Mouse (Mus musculus) ES-E14 (cell line): ENCODE results near the gene Sipa1. TPM values are rescaled to one million over a fixed set of nuclear protein-coding genes. Genes with fewer than 3 reads are reported as not detected.

Experiments used
- DNase-seq: peaks from one replicate; pipeline ENCODE4 v3.0.0-alpha.2; 2013; ENCODE audit warnings: low read depth, low spot score
- H3K27ac ChIP-seq: 2 replicates; pipeline ENCODE4 v1.5.1; 2012; ENCODE audit warnings: low read depth, mild to moderate bottlenecking, low read length, moderate library complexity, mixed read lengths; ENCODE audit not compliant: poor library complexity, insufficient read depth, severe bottlenecking
- H3K36me3 ChIP-seq: 2 replicates; pipeline ENCODE4 v1.6.1; 2012; ENCODE audit warnings: mild to moderate bottlenecking, low read length, moderate library complexity, mixed read lengths; ENCODE audit not compliant: control insufficient read depth, poor library complexity, insufficient read depth, severe bottlenecking
- H3K4me1 ChIP-seq, 2 experiments: fragments of 150-350 bp in 1 of 2; sonication (generic) in 1 of 2; 2 replicates each; pipeline ENCODE4 v1.6.1; 2012; ENCODE audit warnings: low read length in 2 of 2, mild to moderate bottlenecking in 1 of 2, mixed read lengths in 1 of 2; ENCODE audit not compliant: control insufficient read depth in 2 of 2, insufficient read depth in 2 of 2, poor library complexity in 1 of 2
- H3K4me3 ChIP-seq, 2 experiments: fragments of 150-350 bp in 1 of 2; sonication (generic) in 1 of 2; 2 replicates each; pipeline ENCODE4 v1.5.1; 2012; ENCODE audit warnings: low read length in 2 of 2, low read depth in 1 of 2, mild to moderate bottlenecking in 1 of 2, mixed read lengths in 1 of 2; ENCODE audit not compliant: insufficient read depth in 1 of 2, poor library complexity in 1 of 2, severe bottlenecking in 1 of 2
- H3K9ac ChIP-seq: 2 replicates; pipeline ENCODE4 v1.6.1; 2012; ENCODE audit warnings: low read depth, mild to moderate bottlenecking, low read length, mixed read lengths; ENCODE audit not compliant: poor library complexity, insufficient read depth, severe bottlenecking
- H3K9me3 ChIP-seq: fragments of 150-350 bp; sonication (generic); 2 replicates; pipeline ENCODE4 v1.6.1; 2012; ENCODE audit warnings: low read depth, mild to moderate bottlenecking, low read length; ENCODE audit not compliant: control insufficient read depth, insufficient read depth
- CHD2 ChIP-seq: IDR thresholded peaks from 2 replicates; pipeline ENCODE4 v1.6.1; 2014; ENCODE audit warnings: mild to moderate bottlenecking, low read depth, low read length, inconsistent platforms
- HCFC1 ChIP-seq: IDR thresholded peaks from 2 replicates; pipeline ENCODE4 v1.6.1; 2012; ENCODE audit warnings: low read length, inconsistent platforms, borderline replicate concordance; ENCODE audit not compliant: insufficient read depth
- MAFK ChIP-seq: IDR thresholded peaks from 2 replicates; pipeline ENCODE4 v1.6.1; 2014; ENCODE audit warnings: mild to moderate bottlenecking, low read depth, low read length, inconsistent platforms; ENCODE audit not compliant: insufficient read depth
- ZC3H11A ChIP-seq: IDR thresholded peaks from 2 replicates; pipeline ENCODE4 v1.6.1; 2012; ENCODE audit warnings: low read depth, mild to moderate bottlenecking, inconsistent platforms, low read length, borderline replicate concordance
- ZNF384 ChIP-seq: IDR thresholded peaks from 2 replicates; pipeline ENCODE4 v1.6.1; 2012; ENCODE audit warnings: low read depth, low read length, inconsistent platforms
- in situ Hi-C, 2 experiments: fragments of 600-800 bp; cut with MboI; formaldehyde crosslinking; loops; one replicate each; pipeline ENCODE4 v1.15.1; 2025; ENCODE audit warnings: low sequenced_read_pairs in 2 of 2, inconsistent platforms in 1 of 2; ENCODE audit not compliant: unreplicated experiment in 2 of 2
- total RNA-seq: library from RNA; depleted of rRNA; stranded (reverse); fragments of 300-350 nt; gene quantifications from 2 replicates; pipeline ENCODE4 v1.2.3, GENCODE M21; 2012; rRNA removed

Gene Sipa1
- total RNA-seq, 1 experiment, result 10.5 TPM

GRCm38 (mm10) chr19:5606196-5606595, 57.3 kb downstream of the Sipa1 start:
- no peak for DNase-seq
- no peak overlapping the region for H3K27ac ChIP-seq
- in situ Hi-C loops, result no loop called here
- peaks cover 1 to 14% of the 10 kb centered on the region in 2 experiments; a peak in 3 of 4 replicates for H3K4me1 ChIP-seq
- peaks cover 58% of the 10 kb centered on the region for H3K36me3 ChIP-seq
- no peak for TF ChIP-seq ZNF384
- TF ChIP-seq HCFC1, result no peak
- TF ChIP-seq MAFK, result no peak
- H3K9ac ChIP-seq, result no peak overlapping the region
- H3K9me3 ChIP-seq, result no peaks in the 10 kb centered on the region
- no peak overlapping the region for H3K4me3 ChIP-seq

- in situ Hi-C loops, result no loop called here
- Histone ChIP-seq H3K9me3 (no peaks in the 10 kb centered on the region), H3K9ac (no peak overlapping the region), H3K4me3 (no peak overlapping the region), H3K36me3 (peaks cover 58% of the 10 kb centered on the region), H3K27ac (no peak overlapping the region), H3K4me1 (peaks cover 0 to 10% of the 10 kb centered on the region in 2 experiments; a peak in 3 of 4 replicates)
- no peak for DNase-seq
- no peak for TF ChIP-seq CHD2
- TF ChIP-seq MAFK, result no peak
- TF ChIP-seq HCFC1, result no peak
- TF ChIP-seq ZC3H11A, result no peak
- TF ChIP-seq ZNF384, result no peak
Observed at GRCm38 (mm10) chr19:5605126-5605525, 58.4 kb downstream of the Sipa1 start.

GRCm38 (mm10) chr19:5603664-5604063, 59.8 kb downstream of the Sipa1 start:
- TF ChIP-seq HCFC1 (no peak), CHD2 (no peak), MAFK (no peak), ZC3H11A (no peak)
- Histone ChIP-seq H3K4me3 (no peak overlapping the region), H3K4me1 (peaks cover 0 to 5% of the 10 kb centered on the region in 2 experiments; a peak in 3 of 4 replicates), H3K9ac (no peak overlapping the region), H3K36me3 (peaks cover 54% of the 10 kb centered on the region), H3K9me3 (no peaks in the 10 kb centered on the region), H3K27ac (no peak overlapping the region)
- DNase-seq, result no peak
- in situ Hi-C loops, result no loop called here

GRCm38 (mm10) chr19:5601752-5602541, 61.6 kb downstream of the Sipa1 start, which contains the start of gene Rnaseh2c:
Gene Rnaseh2c (plus strand): TSS chr19:5601873.
- DNase-seq, result peak; percentile 65
- H3K36me3 ChIP-seq, result peaks cover 38% of the 10 kb centered on the region
- peak within 1 kb of the TSS; percentile 8 for H3K27ac ChIP-seq
- in situ Hi-C loops, result no loop called here
- no peaks in the 10 kb centered on the region for H3K9me3 ChIP-seq
- peak within 1 kb of the TSS; percentile 88 for H3K9ac ChIP-seq
- peak within 1 kb of the TSS; percentile 80 to 96 for H3K4me3 ChIP-seq
- peaks cover 0 to 5% of the 10 kb centered on the region in 2 experiments; a peak in 3 of 4 replicates for H3K4me1 ChIP-seq
- TF ChIP-seq ZNF384 (no peak), HCFC1 (peak; percentile 98), MAFK (no peak), ZC3H11A (no peak), CHD2 (no peak)

Other genes with a start within 250 kb of the Sipa1 start
- 121 and 124 TPM in 2 replicates for gene Drap1, start 238.7 kb downstream of the Sipa1 start, total RNA-seq
- 13.8 and 13.9 TPM in 2 replicates for gene AI837181, start 238.6 kb downstream of the Sipa1 start, total RNA-seq
- gene Fosl1, start 216.2 kb downstream of the Sipa1 start, total RNA-seq, result 1.0 and 3.0 TPM in 2 replicates
- gene Ccdc85b, start 205.8 kb downstream of the Sipa1 start, total RNA-seq, result 4.9 and 5.4 TPM in 2 replicates
- gene Fibp, start 203.1 kb downstream of the Sipa1 start, total RNA-seq, result 52.4 and 62.0 TPM in 2 replicates
- gene Ctsw, start 195.2 kb downstream of the Sipa1 start, total RNA-seq, result 4.5 and 11.7 TPM in 2 replicates
- gene Efemp2, start 189.8 kb downstream of the Sipa1 start, total RNA-seq, result 18.0 and 23.9 TPM in 2 replicates
- 31.3 and 36.4 TPM in 2 replicates for gene Mus81, start 175.3 kb downstream of the Sipa1 start, total RNA-seq
- gene Cfl1, start 173.3 kb downstream of the Sipa1 start, total RNA-seq, result 775 and 955 TPM in 2 replicates
- gene 1700020D05Rik, start 159.9 kb downstream of the Sipa1 start, total RNA-seq, result 1.7 and 1.8 TPM in 2 replicates
- gene Snx32, start 153.2 kb downstream of the Sipa1 start, total RNA-seq, result 3.3 and 5.0 TPM in 2 replicates
- gene Ovol1, start 103.1 kb downstream of the Sipa1 start, total RNA-seq, result 0.58 and 1.1 TPM in 2 replicates
- gene Ap5b1, start 95.7 kb downstream of the Sipa1 start, total RNA-seq, result 6.4 and 9.5 TPM in 2 replicates
- gene Rnaseh2c, start 61.8 kb downstream of the Sipa1 start, total RNA-seq, result 87.9 and 99.5 TPM in 2 replicates
- 52.2 and 75.6 TPM in 2 replicates for gene Kat5, start 53.5 kb downstream of the Sipa1 start, total RNA-seq
- 9.7 and 12.1 TPM in 2 replicates for gene Rela, start 26.2 kb downstream of the Sipa1 start, total RNA-seq
- 15.0 and 19.3 TPM in 2 replicates for gene Map3k11, start 25.0 kb upstream of the Sipa1 start, total RNA-seq
- 63.9 and 98.9 TPM in 2 replicates for gene Pcnx3, start 25.2 kb upstream of the Sipa1 start, total RNA-seq
- 0.63 and 0.67 TPM in 2 replicates for gene Kcnk7, start 40.7 kb upstream of the Sipa1 start, total RNA-seq
- gene Ehbp1l1, start 62.6 kb upstream of the Sipa1 start, total RNA-seq, result 9.0 and 16.4 TPM in 2 replicates
- gene Fam89b, start 65.9 kb upstream of the Sipa1 start, total RNA-seq, result 12.3 and 16.4 TPM in 2 replicates
- 7.0 and 7.8 TPM in 2 replicates for gene Ltbp3, start 77.2 kb upstream of the Sipa1 start, total RNA-seq
- gene Scyl1, start 107.7 kb upstream of the Sipa1 start, total RNA-seq, result 55.6 and 80.8 TPM in 2 replicates
- gene Frmd8, start 211.6 kb upstream of the Sipa1 start, total RNA-seq, result 33.4 and 35.7 TPM in 2 replicates
- gene Slc25a45, start 214.1 kb upstream of the Sipa1 start, total RNA-seq, result 1.2 and 1.9 TPM in 2 replicates
- gene Tigd3, start 230.4 kb upstream of the Sipa1 start, total RNA-seq, result 2.1 and 2.2 TPM in 2 replicates
- 37.9 and 39.5 TPM in 2 replicates for gene Dpf2, start 249.3 kb upstream of the Sipa1 start, total RNA-seq